Mouse (Mus musculus) heart, postnatal 0 days (tissue): Measurements from ENCODE around the gene Trmt1.

ENCODE experiments used
- CTCF ChIP-seq: IDR thresholded peaks from 2 replicates; pipeline ENCODE4 v1.5.1; 2016; ENCODE audit warnings: antibody characterized with exemption, control low read depth, low read depth
- EP300 ChIP-seq: IDR thresholded peaks from 2 replicates; pipeline ENCODE4 v1.6.1; 2016; ENCODE audit warnings: antibody characterized with exemption, low read depth

- TF ChIP-seq EP300: no peak
- TF ChIP-seq CTCF: no peak
These were observed 7.2 kb downstream of the Trmt1 start for GRCm38 (mm10) chr8:84693332-84693731.
